Mouse (Mus musculus) forebrain, postnatal 0 days (tissue): Measurements from ENCODE around the gene Fthl17d. TPM values are rescaled to one million over a fixed set of nuclear protein-coding genes. Genes with fewer than 3 reads are reported as not detected.
A peak's percentile ranks its signal among the peaks of the same experiment; 100 is the strongest.
"Not testable (repeated sequence)": the region's sequence is repeated elsewhere in the genome, so short reads cannot be mapped to it uniquely, and the experiment has no call there.

Experiments used
- ATAC-seq: fragments of 200-750 bp; cut with Nextera tagmentation; 2 replicates; pipeline ENCODE4 v1.8.0; 2017; ENCODE audit warnings: mild to moderate bottlenecking, moderate library complexity
- DNase-seq: peaks from one replicate; pipeline ENCODE4 v3.0.0-alpha.2; 2015
- H3K27ac ChIP-seq: fragments of 300-500 bp; sonication (generic); 2 replicates; pipeline ENCODE4 v1.5.1; 2014; ENCODE audit warnings: low read depth, mild to moderate bottlenecking, antibody characterized with exemption, low read length, moderate library complexity, mixed read lengths
- H3K27me3 ChIP-seq: fragments of 300-500 bp; sonication (generic); 2 replicates; pipeline ENCODE4 v1.6.1; 2014; ENCODE audit warnings: mild to moderate bottlenecking, low read length, mixed read lengths; ENCODE audit not compliant: insufficient read depth
- H3K36me3 ChIP-seq: fragments of 300-500 bp; sonication (generic); 2 replicates; pipeline ENCODE4 v1.6.1; 2014; ENCODE audit warnings: mild to moderate bottlenecking, moderate library complexity; ENCODE audit not compliant: insufficient read depth
- H3K4me1 ChIP-seq: fragments of 300-500 bp; sonication (generic); 2 replicates; pipeline ENCODE4 v1.6.1; 2014; ENCODE audit warnings: antibody characterized with exemption; ENCODE audit not compliant: insufficient read depth
- H3K4me2 ChIP-seq: fragments of 300-500 bp; sonication (generic); 2 replicates; pipeline ENCODE4 v1.6.1; 2014; ENCODE audit warnings: low read depth, mild to moderate bottlenecking, moderate library complexity
- H3K4me3 ChIP-seq: fragments of 300-500 bp; sonication (generic); 2 replicates; pipeline ENCODE4 v1.5.1; 2014; ENCODE audit warnings: low read depth, low read length, mixed read lengths
- H3K9ac ChIP-seq: fragments of 300-500 bp; sonication (generic); 2 replicates; pipeline ENCODE4 v1.6.1; 2014; ENCODE audit warnings: mild to moderate bottlenecking
- H3K9me3 ChIP-seq: fragments of 300-500 bp; sonication (generic); 2 replicates; pipeline ENCODE4 v1.6.1; 2016; ENCODE audit warnings: low read length
- CTCF ChIP-seq: sonication (generic); IDR thresholded peaks from 2 replicates; pipeline ENCODE4 v1.5.1; 2016; ENCODE audit warnings: antibody characterized with exemption, control low read depth, low read depth
- WGBS: fragments of 180-500 bp; shearing (Covaris S2); extraction: QIAGEN DNeasy Blood & Tissue Kit; methylation state at CpG from one replicate; pipeline ENCODE4 v1.1.7; 2014; 5-methylcytosine and 5-hydroxymethylcytosine counted together
- polyA plus RNA-seq: library from polyadenylated mRNA; unstranded; fragments of >200 nt; fragmentation: Nextera tagmentation; extraction: Ambion mirVana; gene quantifications from 2 replicates; pipeline ENCODE4 v1.2.1, GENCODE M21; 2015
- total RNA-seq: library from RNA; depleted of rRNA; stranded (reverse); fragments of >200 nt; gene quantifications from 2 replicates; pipeline ENCODE4 v1.2.3, GENCODE M21; 2014; rRNA removed

Fthl17d gene
- total RNA-seq, result not detected in 2 replicates
- polyA plus RNA-seq, result not detected in 2 replicates

- not testable (repeated sequence) for H3K27me3 ChIP-seq, H3K4me2 ChIP-seq, ATAC-seq, H3K4me3 ChIP-seq, H3K36me3 ChIP-seq, H3K27ac ChIP-seq, H3K9me3 ChIP-seq, H3K9ac ChIP-seq, DNase-seq, H3K4me1 ChIP-seq
- no CpG with 5 or more reads among the region's 9 CpGs for WGBS
Measured at GRCm38 (mm10) chrX:8986655-8987054, at the start of gene Fthl17d. Gene Fthl17d (minus strand): TSS chrX:8986755.

GRCm38 (mm10) chrX:9033193-9033592, 46.6 kb upstream of the Fthl17d start, which contains the start of gene Fthl17e:
Gene Fthl17e (plus strand): TSS chrX:9033493.
- not testable (repeated sequence) for H3K27ac ChIP-seq, H3K9ac ChIP-seq, DNase-seq, H3K36me3 ChIP-seq, H3K4me3 ChIP-seq, H3K27me3 ChIP-seq, ATAC-seq, H3K4me1 ChIP-seq, H3K9me3 ChIP-seq, H3K4me2 ChIP-seq
- WGBS, result 60% methylated on average over 1 of the region's 10 CpGs

- no peak for TF ChIP-seq CTCF
- DNase-seq, result no peak
- H3K9me3 ChIP-seq, result no peaks in the 10 kb centered on the region
- no peak overlapping the region for H3K4me3 ChIP-seq
- no peak for ATAC-seq
- H3K27me3 ChIP-seq, result no peaks in the 10 kb centered on the region
- 57% methylated on average over 10 of the region's 10 CpGs for WGBS
- no peak overlapping the region for H3K27ac ChIP-seq
- no peaks in the 10 kb centered on the region for H3K36me3 ChIP-seq
- H3K4me1 ChIP-seq, result no peaks in the 10 kb centered on the region
- H3K4me2 ChIP-seq, result no peak overlapping the region
- no peak overlapping the region for H3K9ac ChIP-seq
Measured at GRCm38 (mm10) chrX:9019481-9019880, 32.9 kb upstream of the Fthl17d start.

GRCm38 (mm10) chrX:9016079-9016478, 29.5 kb upstream of the Fthl17d start:
- 29% methylated on average over 1 of the region's 1 CpGs for WGBS
- Histone ChIP-seq H3K9me3 (no peaks in the 10 kb centered on the region), H3K27ac (no peak overlapping the region), H3K4me3 (no peak overlapping the region), H3K4me1 (no peaks in the 10 kb centered on the region), H3K9ac (no peak overlapping the region), H3K27me3 (no peaks in the 10 kb centered on the region), H3K4me2 (no peak overlapping the region), H3K36me3 (no peaks in the 10 kb centered on the region)
- TF ChIP-seq CTCF, result no peak
- DNase-seq (no peak), ATAC-seq (peak; percentile 73)

- not testable (repeated sequence) for H3K4me3 ChIP-seq, H3K27ac ChIP-seq, ATAC-seq, H3K36me3 ChIP-seq, H3K4me2 ChIP-seq, H3K27me3 ChIP-seq, H3K4me1 ChIP-seq, H3K9ac ChIP-seq, DNase-seq, H3K9me3 ChIP-seq
- no CpG with 5 or more reads among the region's 11 CpGs for WGBS
Measured at GRCm38 (mm10) chrX:8976459-8976858, 10.1 kb downstream of the Fthl17d start, which contains the start of gene Fthl17c. Gene Fthl17c (minus strand): TSS chrX:8976559.

- not testable (repeated sequence) for H3K27ac ChIP-seq, ATAC-seq, DNase-seq, H3K9ac ChIP-seq, H3K4me3 ChIP-seq, H3K27me3 ChIP-seq, H3K36me3 ChIP-seq, H3K4me2 ChIP-seq, H3K4me1 ChIP-seq, H3K9me3 ChIP-seq
- 45% methylated on average over 4 of the region's 4 CpGs for WGBS
Measured at GRCm38 (mm10) chrX:8964618-8965017, 21.9 kb downstream of the Fthl17d start.

GRCm38 (mm10) chrX:8962875-8963274, 23.7 kb downstream of the Fthl17d start, which contains the start of gene Fthl17b:
Gene Fthl17b (minus strand): TSS chrX:8962975.
- not testable (repeated sequence) for H3K4me2 ChIP-seq, H3K27ac ChIP-seq, H3K9ac ChIP-seq, ATAC-seq, DNase-seq, H3K4me3 ChIP-seq, H3K9me3 ChIP-seq, H3K4me1 ChIP-seq, H3K36me3 ChIP-seq, H3K27me3 ChIP-seq
- 94% methylated on average over 4 of the region's 11 CpGs for WGBS
